Mouse (Mus musculus) embryonic facial prominence, embryonic 11.5 days (tissue): ENCODE measurements at regions not wholly inside any gene's neighbourhood (a gene's known extent, or its start where the extent isn't known, plus 50 kb on each side); places are given as distances from the start of the nearest gene placed in this dataset.

ENCODE experiments used
- ATAC-seq: fragments of 200-750 bp; cut with Nextera tagmentation; replicated peaks from 2 replicates; pipeline ENCODE4 v1.8.0; 2017; ENCODE audit warnings: low read depth; ENCODE audit not compliant: insufficient number of reproducible peaks, low FRiP score, low TSS enrichment
- DNase-seq: peaks from one replicate; pipeline ENCODE4 v3.0.0-alpha.2; 2015; ENCODE audit warnings: low spot score
- H3K27ac ChIP-seq: fragments of 300-500 bp; sonication (generic); replicated peaks from 2 replicates; pipeline ENCODE4 v1.5.1; 2014; ENCODE audit warnings: mild to moderate bottlenecking, low read depth, low read length, control low read depth
- H3K27me3 ChIP-seq: fragments of 300-500 bp; sonication (generic); 2 replicates; pipeline ENCODE4 v1.6.1; 2014; ENCODE audit warnings: mild to moderate bottlenecking, low read length, moderate library complexity, mixed read lengths; ENCODE audit not compliant: control insufficient read depth, insufficient read depth
- H3K36me3 ChIP-seq: fragments of 300-500 bp; sonication (generic); replicated peaks from 2 replicates; pipeline ENCODE4 v1.6.1; 2014; ENCODE audit warnings: low read depth, mild to moderate bottlenecking, low read length, moderate library complexity, mixed read lengths; ENCODE audit not compliant: control insufficient read depth, insufficient read depth
- H3K4me1 ChIP-seq: fragments of 300-500 bp; sonication (generic); 2 replicates; pipeline ENCODE4 v1.6.1; 2014; ENCODE audit warnings: low read length, mixed read lengths; ENCODE audit not compliant: control insufficient read depth, insufficient read depth
- H3K4me2 ChIP-seq: fragments of 300-500 bp; sonication (generic); 2 replicates; pipeline ENCODE4 v1.6.1; 2014; ENCODE audit warnings: low read depth, mild to moderate bottlenecking, control low read depth, low read length, moderate library complexity
- H3K4me3 ChIP-seq: fragments of 300-500 bp; sonication (generic); 2 replicates; pipeline ENCODE4 v1.5.1; 2014; ENCODE audit warnings: low read depth, low read length, control low read depth
- H3K9ac ChIP-seq: fragments of 300-500 bp; sonication (generic); replicated peaks from 2 replicates; pipeline ENCODE4 v1.6.1; 2014; ENCODE audit warnings: mild to moderate bottlenecking, control low read depth, low read length
- H3K9me3 ChIP-seq: fragments of 300-500 bp; sonication (generic); replicated peaks from 2 replicates; pipeline ENCODE4 v1.6.1; 2016; ENCODE audit warnings: mild to moderate bottlenecking, low read length, inconsistent platforms, mixed read lengths; ENCODE audit not compliant: control insufficient read depth
- WGBS: fragments of 180-500 bp; shearing (Covaris S2); extraction: QIAGEN DNeasy Blood & Tissue Kit; methylation state at CpG from one replicate; pipeline ENCODE4 v1.1.7; 2014; 5-methylcytosine and 5-hydroxymethylcytosine counted together

DNA sequence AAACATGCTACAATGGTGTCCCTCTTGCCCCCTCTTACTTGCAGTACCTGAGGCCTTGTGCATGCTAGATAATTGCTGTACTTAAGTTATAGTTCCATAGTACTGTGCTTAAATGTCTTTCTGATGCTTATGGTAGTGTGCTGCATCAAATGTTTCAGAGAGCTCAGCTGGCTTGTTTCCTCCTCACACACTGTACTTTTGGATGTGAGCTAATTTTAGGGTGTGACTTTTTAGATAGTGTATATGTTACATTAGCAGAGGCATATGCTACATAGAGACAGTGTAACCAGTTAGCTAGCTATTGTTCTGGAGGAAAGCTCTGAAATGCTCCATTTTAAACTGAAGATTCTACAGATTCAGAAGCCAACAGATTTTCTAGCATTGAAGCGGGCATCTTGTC is 467.9 kb upstream of the Nr5a2 start:
- no peak overlapping the region for H3K4me3 ChIP-seq
- no peak overlapping the region for H3K27ac ChIP-seq
- no peaks in the 10 kb centered on the region for H3K4me1 ChIP-seq
- no peaks in the 10 kb centered on the region for H3K36me3 ChIP-seq
- no peaks in the 10 kb centered on the region for H3K9me3 ChIP-seq
- no peak overlapping the region for H3K4me2 ChIP-seq
- DNase-seq (no peak), ATAC-seq (no peak)
- no peaks in the 10 kb centered on the region for H3K27me3 ChIP-seq
- 87% methylated on average over 1 of the region's 1 CpGs for WGBS
- no peak overlapping the region for H3K9ac ChIP-seq

DNA sequence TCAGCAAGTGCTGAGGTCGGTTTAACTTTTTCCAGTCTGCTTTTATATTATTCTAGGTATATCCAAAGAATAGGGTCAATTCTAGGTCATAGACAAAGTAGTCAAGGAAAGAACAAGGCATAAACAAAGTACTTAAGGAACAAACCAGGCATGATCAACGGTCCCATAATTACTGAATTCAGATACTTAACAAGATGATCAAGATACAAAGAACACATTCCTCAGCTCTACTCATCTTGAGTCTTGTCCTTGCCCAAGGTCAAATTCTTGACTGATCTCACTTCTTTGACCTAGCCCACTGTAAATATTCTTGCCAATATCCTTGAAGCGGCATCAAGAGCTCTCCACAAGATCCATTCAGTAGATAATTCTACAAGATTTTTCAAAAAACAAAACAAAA is 458.1 kb upstream of the Nr5a2 start:
- Histone ChIP-seq H3K4me3 (no peak overlapping the region), H3K36me3 (no peaks in the 10 kb centered on the region)

DNA sequence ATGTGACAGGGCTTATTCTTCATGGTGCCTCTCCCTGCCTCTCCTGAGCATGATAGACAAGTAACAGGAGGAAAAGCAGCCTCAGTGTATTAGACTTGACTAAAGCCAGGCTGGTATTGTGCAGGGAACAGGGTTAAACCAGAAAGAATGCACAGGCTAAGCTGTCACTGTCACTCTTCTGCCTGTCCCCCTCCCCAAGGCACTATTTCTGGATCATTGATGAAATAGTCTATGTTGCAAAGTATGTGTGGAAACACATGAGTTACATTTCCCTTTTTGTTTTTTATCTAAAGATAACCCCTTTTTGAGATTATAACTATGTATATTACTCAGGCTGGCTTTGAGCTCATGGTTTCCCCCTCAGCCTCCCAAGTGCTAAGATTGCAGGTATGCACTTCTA is 436.5 kb upstream of the Nr5a2 start:
- Histone ChIP-seq H3K4me2 (no peak overlapping the region), H3K9me3 (no peaks in the 10 kb centered on the region), H3K4me3 (no peak overlapping the region), H3K36me3 (no peaks in the 10 kb centered on the region), H3K27me3 (no peaks in the 10 kb centered on the region), H3K27ac (no peak overlapping the region), H3K4me1 (no peaks in the 10 kb centered on the region), H3K9ac (no peak overlapping the region)
- DNase-seq (no peak), ATAC-seq (no peak)

More for the DNA sequence above, 458.1 kb upstream of the Nr5a2 start:
- no peak overlapping the region for H3K4me2 ChIP-seq
- no peaks in the 10 kb centered on the region for H3K27me3 ChIP-seq
- no peak overlapping the region for H3K27ac ChIP-seq
- no peak for DNase-seq
- WGBS, result 79% methylated on average over 3 of the region's 3 CpGs
- ATAC-seq, result no peak
- no peak overlapping the region for H3K9ac ChIP-seq
- H3K9me3 ChIP-seq, result no peaks in the 10 kb centered on the region
- no peaks in the 10 kb centered on the region for H3K4me1 ChIP-seq

DNA sequence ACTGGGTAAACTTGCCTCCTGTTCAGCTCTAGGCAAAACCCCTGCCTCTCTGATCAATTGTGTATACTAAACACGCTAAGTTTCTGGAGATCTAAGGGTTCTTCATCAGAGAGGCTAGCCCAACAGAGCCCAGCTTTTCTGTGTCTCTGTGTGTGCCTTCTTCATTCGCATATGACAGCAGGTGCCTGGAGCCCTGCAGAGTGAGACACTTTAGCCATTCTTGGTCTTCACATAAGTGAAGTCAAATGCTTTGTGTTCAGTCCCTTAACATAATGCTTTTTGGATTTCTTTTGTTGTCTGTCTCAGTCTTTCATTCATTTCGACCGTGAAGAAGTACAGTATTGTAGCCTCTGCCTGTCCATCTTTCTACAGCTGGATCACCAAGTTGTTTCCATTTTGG is 427.3 kb upstream of the Nr5a2 start:
- no peak for DNase-seq
- no peaks in the 10 kb centered on the region for H3K4me1 ChIP-seq
- no peak overlapping the region for H3K27ac ChIP-seq
- H3K4me2 ChIP-seq, result no peak overlapping the region
- 56% methylated on average over 4 of the region's 4 CpGs for WGBS
- H3K9me3 ChIP-seq, result no peaks in the 10 kb centered on the region
- H3K4me3 ChIP-seq, result no peak overlapping the region
- H3K36me3 ChIP-seq, result no peaks in the 10 kb centered on the region
- no peak overlapping the region for H3K9ac ChIP-seq
- no peaks in the 10 kb centered on the region for H3K27me3 ChIP-seq
- ATAC-seq, result no peak

DNA sequence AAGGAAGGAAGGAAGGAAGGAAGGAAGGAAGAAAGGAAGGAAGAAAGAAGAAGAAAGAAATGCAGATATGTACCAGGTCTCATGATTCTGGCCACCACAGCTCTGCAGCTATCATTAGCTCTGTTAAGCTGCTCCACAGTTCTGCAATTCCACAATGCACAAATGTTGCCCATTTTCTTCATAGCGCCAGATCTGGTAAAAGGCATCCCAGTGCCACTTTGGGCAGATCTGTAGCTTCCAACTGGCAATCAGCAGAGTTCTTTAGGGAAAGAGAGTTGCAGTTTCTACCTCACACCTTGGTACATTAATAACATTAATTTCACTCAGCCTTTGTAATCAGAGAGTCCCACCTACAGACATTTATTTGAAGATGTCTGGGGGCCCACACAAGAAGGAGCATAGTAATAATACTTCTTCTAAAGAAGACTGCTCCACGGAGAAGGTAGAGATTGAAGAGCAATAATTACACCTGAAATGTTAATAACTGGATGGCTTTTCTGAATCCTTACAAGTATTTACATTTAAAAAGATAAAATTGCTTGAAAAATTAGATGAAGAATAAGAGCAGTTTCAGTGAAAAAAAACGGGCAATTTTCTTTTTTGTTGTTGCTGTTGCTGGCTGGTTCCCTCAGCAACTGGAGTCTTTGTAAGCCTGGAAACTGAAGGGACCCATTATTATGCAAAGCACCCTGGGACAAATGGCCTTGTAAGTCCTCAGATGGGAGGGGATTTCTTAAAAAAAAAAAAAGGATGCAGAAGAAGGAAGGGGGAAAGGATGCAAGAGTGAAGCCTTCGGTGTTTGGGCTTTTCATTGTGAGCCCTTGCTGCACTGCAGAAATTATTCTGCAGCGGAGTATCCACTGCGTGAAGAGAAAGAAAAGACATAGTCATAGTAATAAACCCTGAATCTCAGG is 418.1 kb upstream of the Nr5a2 start:
- WGBS, result 11% methylated on average over 6 of the region's 6 CpGs
- H3K9me3 ChIP-seq, result no peaks in the 10 kb centered on the region
- peak; percentile 52 for DNase-seq
- H3K36me3 ChIP-seq, result no peaks in the 10 kb centered on the region
- no peaks in the 10 kb centered on the region for H3K27me3 ChIP-seq
- H3K9ac ChIP-seq, result no peak overlapping the region
- no peak overlapping the region for H3K27ac ChIP-seq
- no peak for ATAC-seq
- H3K4me3 ChIP-seq, result no peak overlapping the region
- H3K4me1 ChIP-seq, result peaks cover 3% of the 10 kb centered on the region
- no peak overlapping the region for H3K4me2 ChIP-seq

DNA sequence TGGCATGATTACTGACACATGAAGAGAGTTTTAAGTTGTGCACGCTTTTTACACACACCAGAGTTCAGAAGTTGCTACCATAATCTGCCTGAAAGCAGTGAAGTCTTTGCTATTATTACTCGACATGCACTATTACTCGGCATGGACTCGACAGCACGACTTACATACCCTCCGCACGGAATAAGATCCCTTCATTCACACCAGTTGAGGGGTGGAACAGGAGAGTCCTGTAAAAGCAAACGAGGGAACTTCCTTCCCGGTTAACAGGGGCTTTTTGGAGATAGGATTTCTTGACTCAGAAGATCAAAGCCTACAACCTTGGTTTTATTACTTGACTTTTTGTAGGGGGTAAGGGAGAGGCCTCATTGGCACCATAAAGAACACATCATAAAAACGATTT is 416.4 kb upstream of the Nr5a2 start:
- Histone ChIP-seq H3K36me3 (no peaks in the 10 kb centered on the region), H3K4me2 (no peak overlapping the region), H3K4me1 (peaks cover 3% of the 10 kb centered on the region), H3K9ac (no peak overlapping the region), H3K27ac (no peak overlapping the region), H3K9me3 (no peaks in the 10 kb centered on the region), H3K27me3 (no peaks in the 10 kb centered on the region), H3K4me3 (no peak overlapping the region)
- ATAC-seq (no peak), DNase-seq (no peak)
- WGBS, result 71% methylated on average over 10 of the region's 10 CpGs

DNA sequence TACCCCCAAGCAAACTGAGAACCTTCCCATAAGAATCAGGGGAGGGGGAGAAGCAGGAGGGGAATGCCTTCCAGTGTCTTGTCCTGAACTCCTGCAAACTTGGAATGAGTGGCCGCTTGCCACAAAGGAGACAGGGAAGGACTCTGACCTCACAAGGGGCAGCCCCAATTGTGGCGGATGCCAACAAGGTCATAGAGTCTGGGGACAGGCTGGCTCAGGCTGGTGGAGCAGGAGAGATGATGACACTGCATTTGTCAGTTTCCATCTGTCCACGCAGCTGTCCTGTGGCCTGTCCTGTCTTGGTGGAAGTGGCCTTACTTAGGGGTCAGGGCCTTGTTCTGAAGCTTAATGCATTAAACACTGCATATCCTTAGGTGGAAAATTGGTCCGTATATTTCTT is 414.4 kb upstream of the Nr5a2 start:
- DNase-seq (no peak), ATAC-seq (no peak)
- no peak overlapping the region for H3K9ac ChIP-seq
- WGBS, result 63% methylated on average over 4 of the region's 4 CpGs
- no peak overlapping the region for H3K4me3 ChIP-seq
- H3K27ac ChIP-seq, result no peak overlapping the region
- H3K4me1 ChIP-seq, result peaks cover 3% of the 10 kb centered on the region
- no peaks in the 10 kb centered on the region for H3K27me3 ChIP-seq
- H3K9me3 ChIP-seq, result no peaks in the 10 kb centered on the region
- no peak overlapping the region for H3K4me2 ChIP-seq
- H3K36me3 ChIP-seq, result no peaks in the 10 kb centered on the region

DNA sequence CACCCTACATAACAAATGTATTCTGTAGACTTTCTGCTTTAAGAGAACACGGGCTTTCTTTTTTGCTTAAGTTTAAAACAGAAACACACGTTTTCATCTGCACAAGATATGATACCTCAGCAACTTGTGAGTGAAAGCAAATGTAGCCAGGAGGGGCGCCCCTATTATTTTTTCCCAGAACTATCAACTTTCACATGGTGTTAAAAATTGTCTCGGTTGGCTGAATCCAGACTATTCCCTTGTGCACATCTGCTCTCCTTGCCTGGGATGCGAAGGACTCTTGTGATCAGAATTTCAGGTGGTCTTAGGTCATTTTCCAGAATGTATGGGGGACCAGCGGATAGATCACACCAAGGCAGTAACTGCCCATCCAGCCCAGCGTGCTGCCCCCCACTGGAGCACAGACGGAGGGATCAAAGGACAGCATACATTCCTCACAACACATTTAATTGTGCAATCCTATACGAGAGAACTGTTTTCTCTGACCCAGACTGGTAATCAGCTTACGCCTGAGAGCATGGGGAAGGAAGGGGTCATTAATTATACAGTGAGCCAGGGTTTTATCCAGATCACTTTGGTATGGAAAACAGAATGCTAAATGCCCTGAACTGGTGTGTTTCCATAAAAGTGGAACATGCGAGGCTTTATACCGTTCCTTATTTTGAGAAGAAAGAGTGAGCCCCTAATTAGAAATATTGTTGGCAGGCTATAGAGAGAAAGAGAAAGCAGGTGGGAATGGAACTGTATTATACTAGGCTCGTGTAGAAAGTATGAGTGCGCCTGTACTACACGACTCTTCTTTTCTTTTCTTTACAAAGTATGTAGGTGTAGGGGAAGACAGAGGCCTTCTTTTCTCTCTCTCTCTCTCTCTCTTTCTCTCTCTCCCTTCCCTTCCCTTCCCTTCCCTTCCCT is 413.5 kb upstream of the Nr5a2 start:
- peak; percentile 63 for ATAC-seq
- Histone ChIP-seq H3K36me3 (no peaks in the 10 kb centered on the region), H3K27ac (no peak overlapping the region), H3K27me3 (no peaks in the 10 kb centered on the region), H3K9me3 (no peaks in the 10 kb centered on the region), H3K4me1 (peaks cover 3% of the 10 kb centered on the region), H3K9ac (no peak overlapping the region), H3K4me2 (no peak overlapping the region), H3K4me3 (no peak overlapping the region)
- peak; percentile 31 for DNase-seq
- WGBS, result 37% methylated on average over 15 of the region's 15 CpGs
